Mouse (Mus musculus) heart, embryonic 16.5 days (tissue): ENCODE data around the gene Slc5a2. TPM values are rescaled to one million over a fixed set of nuclear protein-coding genes. Genes with fewer than 3 reads are reported as not detected.

Source experiments
- ATAC-seq: fragments of 200-750 bp; cut with Nextera tagmentation; replicated peaks from 2 replicates; pipeline ENCODE4 v1.8.0; 2017; ENCODE audit warnings: moderate number of reproducible peaks; ENCODE audit not compliant: insufficient read depth, low FRiP score; ENCODE audit errors: extremely low read depth
- H3K27ac ChIP-seq: fragments of 300-500 bp; sonication (generic); 2 replicates; pipeline ENCODE4 v1.5.1; 2014; ENCODE audit warnings: mild to moderate bottlenecking, low read length, control low read depth, moderate library complexity
- H3K27me3 ChIP-seq: fragments of 300-500 bp; sonication (generic); 2 replicates; pipeline ENCODE4 v1.6.1; 2014; ENCODE audit warnings: low read length, mixed read lengths; ENCODE audit not compliant: control insufficient read depth, insufficient read depth
- H3K36me3 ChIP-seq: fragments of 300-500 bp; sonication (generic); 2 replicates; pipeline ENCODE4 v1.6.1; 2014; ENCODE audit not compliant: control insufficient read depth, insufficient read depth
- H3K4me1 ChIP-seq: fragments of 300-500 bp; sonication (generic); 2 replicates; pipeline ENCODE4 v1.6.1; 2014; ENCODE audit warnings: low read length, mixed read lengths; ENCODE audit not compliant: control insufficient read depth, insufficient read depth
- H3K4me2 ChIP-seq: fragments of 300-500 bp; sonication (generic); 2 replicates; pipeline ENCODE4 v1.6.1; 2014; ENCODE audit warnings: low read depth, mild to moderate bottlenecking, control low read depth, low read length
- H3K4me3 ChIP-seq: fragments of 300-500 bp; sonication (generic); 2 replicates; pipeline ENCODE4 v1.5.1; 2014; ENCODE audit warnings: mild to moderate bottlenecking, control low read depth, low read length
- H3K9ac ChIP-seq: fragments of 300-500 bp; sonication (generic); 2 replicates; pipeline ENCODE4 v1.6.1; 2014; ENCODE audit warnings: low read length, control low read depth
- H3K9me3 ChIP-seq: fragments of 300-500 bp; sonication (generic); replicated peaks from 2 replicates; pipeline ENCODE4 v1.6.1; 2016; ENCODE audit warnings: low read length; ENCODE audit not compliant: control insufficient read depth
- WGBS: fragments of 180-500 bp; shearing (Covaris S2); extraction: QIAGEN DNeasy Blood & Tissue Kit; methylation state at CpG from one replicate; pipeline ENCODE4 v1.1.7; 2014; 5-methylcytosine and 5-hydroxymethylcytosine counted together
- polyA plus RNA-seq: library from polyadenylated mRNA; unstranded; fragments of >200 nt; fragmentation: Nextera tagmentation; extraction: Ambion mirVana; gene quantifications from 2 replicates; pipeline ENCODE4 v1.2.1, GENCODE M21; 2015

Gene Slc5a2
- polyA plus RNA-seq, 1 experiment from 2014 or later: 0.11 TPM

DNA sequence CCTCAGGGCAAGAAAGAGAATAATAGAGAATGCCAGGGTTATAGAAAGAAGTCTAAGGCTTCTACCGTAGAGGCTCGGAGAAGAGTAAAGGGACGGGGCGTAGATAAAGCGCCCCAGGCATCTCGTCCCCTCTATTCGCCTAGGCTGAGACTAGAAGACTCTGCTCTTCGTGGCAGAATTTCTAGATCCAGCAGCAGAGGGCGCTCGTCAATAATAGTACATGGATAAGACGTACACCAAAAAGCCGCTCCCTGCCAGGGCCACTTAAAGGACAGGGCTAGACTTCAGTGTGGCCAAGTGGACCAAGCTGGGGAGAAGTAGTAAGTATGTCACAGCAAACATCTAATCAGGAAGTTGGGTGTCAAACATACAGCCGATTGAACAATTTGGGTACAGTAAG, 18.0 kb upstream of the Slc5a2 start:
- Histone ChIP-seq H3K4me2 (peak overlapping the region; percentile 67), H3K4me3 (peak overlapping the region; percentile 78), H3K27ac (peak overlapping the region; percentile 99), H3K36me3 (peaks cover 37% of the 10 kb centered on the region), H3K9me3 (no peaks in the 10 kb centered on the region), H3K27me3 (no peaks in the 10 kb centered on the region), H3K4me1 (peaks cover 24% of the 10 kb centered on the region), H3K9ac (peak overlapping the region; percentile 94)
- whole genome bisulfite sequencing: 2% methylated on average over 13 of the region's 13 CpGs
- ATAC-seq: peak; percentile 74

DNA sequence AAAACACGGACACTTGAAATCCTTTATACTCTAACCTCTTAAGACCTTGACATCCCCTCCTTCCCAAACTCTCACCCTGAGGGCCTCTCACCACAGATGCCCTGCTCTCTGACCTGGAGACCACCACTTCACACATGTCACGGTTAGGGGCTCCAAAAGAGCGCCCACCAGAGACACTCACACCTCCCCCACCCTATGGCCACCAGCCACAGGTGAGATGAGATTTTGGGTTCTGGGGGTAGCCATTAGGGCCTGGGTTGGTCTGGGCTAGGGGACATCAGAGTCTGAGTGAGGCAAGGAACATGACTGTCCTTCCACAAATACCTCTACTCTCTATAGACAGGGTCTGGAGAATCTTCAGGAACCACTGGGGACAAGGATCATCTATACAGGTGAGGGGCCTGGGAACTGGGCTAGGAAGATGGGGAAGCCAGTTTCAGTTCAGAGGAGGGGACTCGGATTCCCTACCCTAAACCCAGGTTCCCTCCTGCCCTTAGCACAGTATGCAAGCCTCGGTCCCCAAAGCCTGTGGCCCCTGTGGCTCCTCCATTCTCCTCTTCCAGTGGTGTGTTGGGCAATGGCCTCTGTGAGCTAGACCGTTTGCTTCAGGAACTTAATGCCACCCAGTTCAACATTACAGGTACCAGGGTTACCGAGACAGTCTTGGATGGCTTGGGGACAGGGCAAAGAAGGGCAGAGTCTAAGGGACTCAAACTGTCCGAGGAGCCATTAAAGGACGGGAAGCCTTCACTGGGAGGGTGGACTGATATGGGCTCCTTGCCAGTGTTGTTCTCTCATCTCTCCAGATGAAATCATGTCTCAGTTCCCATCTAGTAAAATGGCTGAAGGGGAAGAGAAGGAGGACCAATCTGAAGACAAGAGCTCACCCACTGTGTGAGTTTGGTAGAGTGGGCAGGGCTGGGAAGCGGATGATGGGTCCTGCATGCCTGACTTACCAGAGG, 17.1 kb upstream of the Slc5a2 start:
- H3K4me3 ChIP-seq: peak overlapping the region; percentile 78
- peaks cover 44% of the 10 kb centered on the region for H3K36me3 ChIP-seq
- ATAC-seq: no peak
- H3K4me1 ChIP-seq: peaks cover 24% of the 10 kb centered on the region
- no peaks in the 10 kb centered on the region for H3K27me3 ChIP-seq
- H3K9me3 ChIP-seq: no peaks in the 10 kb centered on the region
- 68% methylated on average over 10 of the region's 10 CpGs for WGBS
- peak overlapping the region; percentile 94 for H3K9ac ChIP-seq
- H3K4me2 ChIP-seq: peak overlapping the region; percentile 67
- H3K27ac ChIP-seq: no peak overlapping the region

DNA sequence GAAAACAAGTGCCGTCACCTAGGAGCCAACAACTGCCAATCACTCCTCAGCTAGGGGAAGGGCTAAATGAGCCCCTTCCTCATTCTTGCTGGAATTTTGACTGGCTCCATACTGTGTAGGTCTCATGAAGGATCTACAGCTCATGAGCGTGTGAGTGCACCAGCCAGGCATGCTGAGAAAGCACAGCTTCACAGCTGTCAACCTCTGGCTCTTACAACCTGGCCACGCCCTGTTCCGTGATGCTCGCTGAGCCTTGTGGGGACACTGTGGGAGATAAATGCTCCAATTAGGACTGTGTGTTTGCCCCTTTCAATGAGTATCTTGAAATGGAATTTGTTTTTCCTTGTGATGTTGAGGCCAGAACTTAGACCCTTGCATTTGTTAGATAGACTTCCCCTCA, 15.5 kb upstream of the Slc5a2 start:
- H3K4me3 ChIP-seq: no peak overlapping the region
- no peak overlapping the region for H3K4me2 ChIP-seq
- no peaks in the 10 kb centered on the region for H3K27me3 ChIP-seq
- peaks cover 24% of the 10 kb centered on the region for H3K4me1 ChIP-seq
- no peak overlapping the region for H3K9ac ChIP-seq
- H3K27ac ChIP-seq: no peak overlapping the region
- whole genome bisulfite sequencing: 82% methylated on average over 5 of the region's 5 CpGs
- no peaks in the 10 kb centered on the region for H3K9me3 ChIP-seq
- no peak for ATAC-seq
- peaks cover 40% of the 10 kb centered on the region for H3K36me3 ChIP-seq

- no peak overlapping the region for H3K9ac ChIP-seq
- H3K9me3 ChIP-seq: no peaks in the 10 kb centered on the region
- ATAC-seq: no peak
- no peak overlapping the region for H3K4me3 ChIP-seq
- 64% methylated on average over 12 of the region's 12 CpGs for WGBS
- no peaks in the 10 kb centered on the region for H3K27me3 ChIP-seq
- peaks cover 22% of the 10 kb centered on the region for H3K4me1 ChIP-seq
- no peak overlapping the region for H3K27ac ChIP-seq
- H3K36me3 ChIP-seq: peaks cover 40% of the 10 kb centered on the region
- H3K4me2 ChIP-seq: peak overlapping the region; percentile 13; the same call in 1 of the 2 replicates
These were observed 13.5 kb upstream of the Slc5a2 start for GRCm38 (mm10) chr7:128251946-128252345.

- H3K4me2 ChIP-seq: peak overlapping the region; percentile 13; the same call in 1 of the 2 replicates
- H3K27me3 ChIP-seq: no peaks in the 10 kb centered on the region
- ATAC-seq: no peak
- whole genome bisulfite sequencing: 35% methylated on average over 24 of the region's 24 CpGs
- H3K36me3 ChIP-seq: peaks cover 40% of the 10 kb centered on the region
- no peaks in the 10 kb centered on the region for H3K9me3 ChIP-seq
- no peak overlapping the region for H3K9ac ChIP-seq
- no peak overlapping the region for H3K27ac ChIP-seq
- no peak overlapping the region for H3K4me3 ChIP-seq
- peaks cover 28% of the 10 kb centered on the region for H3K4me1 ChIP-seq
These were observed 12.8 kb upstream of the Slc5a2 start for GRCm38 (mm10) chr7:128252609-128253008.

DNA sequence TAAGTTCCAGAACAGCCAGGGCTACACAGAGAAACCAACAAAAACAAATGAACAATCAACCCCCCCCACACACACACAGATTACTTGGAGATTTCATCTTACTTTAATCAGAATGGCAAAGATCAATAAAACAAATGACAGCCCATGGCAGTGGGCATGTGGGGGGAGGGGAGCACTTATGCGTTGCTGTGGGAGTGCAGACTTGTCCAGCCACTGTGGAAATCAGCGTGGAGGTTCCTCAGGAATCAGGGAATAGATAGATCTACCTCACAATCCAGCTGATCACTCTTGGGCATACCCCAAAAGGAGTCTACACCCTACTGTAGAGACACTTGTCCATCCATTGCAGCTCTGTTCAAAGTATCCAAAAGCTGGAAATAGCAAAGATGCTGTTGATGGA, 10.5 kb upstream of the Slc5a2 start:
- Histone ChIP-seq H3K9ac (no peak overlapping the region), H3K9me3 (no peaks in the 10 kb centered on the region), H3K4me2 (no peak overlapping the region), H3K27ac (no peak overlapping the region), H3K4me1 (peaks cover 15% of the 10 kb centered on the region), H3K4me3 (no peak overlapping the region), H3K36me3 (peaks cover 31% of the 10 kb centered on the region), H3K27me3 (no peaks in the 10 kb centered on the region)
- ATAC-seq: no peak
- 50% methylated on average over 2 of the region's 2 CpGs for WGBS

DNA sequence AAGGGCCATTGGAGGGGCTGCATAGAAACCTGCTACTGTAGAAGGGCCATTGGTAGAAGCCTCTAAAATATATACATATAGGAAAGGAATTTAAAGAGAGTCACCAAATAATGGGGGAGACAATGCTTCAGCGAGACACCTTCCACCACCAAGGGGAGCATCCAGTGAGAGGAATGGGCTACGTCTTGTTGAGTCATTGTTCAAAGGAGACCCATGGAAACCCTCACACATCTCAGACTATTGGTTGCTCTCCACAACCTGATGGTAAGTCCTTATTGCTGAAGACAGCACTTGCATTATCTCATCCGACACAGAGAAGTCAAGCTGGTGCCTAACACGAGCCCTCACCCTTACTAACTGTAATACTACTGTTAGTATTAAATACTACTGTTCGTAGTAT, 9.7 kb upstream of the Slc5a2 start:
- 86% methylated on average over 5 of the region's 5 CpGs for WGBS
- ATAC-seq: no peak
- Histone ChIP-seq H3K36me3 (peaks cover 25% of the 10 kb centered on the region), H3K9ac (no peak overlapping the region), H3K27me3 (no peaks in the 10 kb centered on the region), H3K27ac (no peak overlapping the region), H3K4me3 (no peak overlapping the region), H3K9me3 (no peaks in the 10 kb centered on the region), H3K4me2 (no peak overlapping the region), H3K4me1 (peaks cover 15% of the 10 kb centered on the region)

DNA sequence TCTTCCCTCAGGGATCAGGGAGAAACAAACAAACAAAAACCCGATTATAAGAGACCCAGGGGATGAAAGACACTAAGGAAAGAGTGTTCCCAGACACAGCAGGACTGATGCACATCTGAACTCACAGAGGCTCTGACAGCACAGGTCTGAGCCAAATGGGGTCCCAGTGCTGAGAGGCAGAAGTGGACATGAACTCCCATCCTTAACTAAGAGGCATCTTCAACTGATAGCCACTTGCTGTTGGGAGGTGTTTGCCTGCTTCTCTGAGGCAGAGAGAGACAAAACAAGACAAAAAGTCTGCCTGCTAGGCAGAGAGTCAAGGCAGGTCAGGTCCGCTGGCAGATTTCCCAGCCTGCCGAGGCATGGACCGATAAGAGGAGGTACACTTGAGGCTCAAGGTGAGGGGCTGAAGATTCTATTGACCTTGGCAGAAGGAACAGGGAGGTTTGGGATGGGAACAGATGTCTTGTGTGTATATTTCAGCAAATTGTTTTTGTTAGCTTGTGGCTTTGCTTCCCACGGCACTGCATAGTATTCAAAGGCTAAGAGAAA, 8.6 kb upstream of the Slc5a2 start:
- Histone ChIP-seq H3K9ac (0 out of 2 replicates have a peak overlapping the region, but pooled peaks have one; percentile 0), H3K36me3 (peaks cover 18% of the 10 kb centered on the region), H3K4me3 (no peak overlapping the region), H3K27me3 (no peaks in the 10 kb centered on the region), H3K4me2 (peak overlapping the region; percentile 34), H3K27ac (peak overlapping the region; percentile 35; the same call in 1 of the 2 replicates), H3K9me3 (no peaks in the 10 kb centered on the region), H3K4me1 (peaks cover 15% of the 10 kb centered on the region)
- 17% methylated on average over 5 of the region's 5 CpGs for WGBS
- 0 out of 2 replicates have a peak, but pooled peaks have one; percentile 47 for ATAC-seq

DNA sequence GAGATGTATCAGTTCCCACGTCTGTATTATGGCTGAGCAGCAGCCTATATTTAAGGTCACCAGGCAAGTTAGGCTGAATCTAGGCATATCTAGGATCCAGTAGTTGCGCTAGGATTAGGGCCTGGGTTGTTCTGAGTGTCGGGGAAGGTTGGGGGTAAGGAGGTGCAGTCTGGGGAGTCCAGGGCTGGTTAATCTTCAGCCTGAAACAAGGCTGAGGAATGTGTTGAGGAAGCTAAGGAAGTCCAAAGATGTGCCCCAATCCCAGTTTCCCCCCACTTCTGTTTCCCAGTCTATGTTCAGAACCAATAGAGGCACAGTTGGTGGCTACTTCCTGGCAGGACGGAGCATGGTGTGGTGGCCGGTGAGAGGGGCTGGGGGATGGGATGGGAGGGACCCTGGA, 599 bp downstream of the Slc5a2 start:
- Histone ChIP-seq H3K4me2 (no peak overlapping the region), H3K9ac (no peak overlapping the region), H3K4me3 (no peak overlapping the region), H3K4me1 (peaks cover 3% of the 10 kb centered on the region; the same call in 1 of the 2 replicates), H3K27me3 (no peaks in the 10 kb centered on the region), H3K27ac (no peak overlapping the region), H3K36me3 (no peaks in the 10 kb centered on the region), H3K9me3 (no peaks in the 10 kb centered on the region)
- no peak for ATAC-seq
- 72% methylated on average over 5 of the region's 5 CpGs for WGBS
